Mouse (Mus musculus): ENCODE measurements at regions not wholly inside any gene's neighbourhood (a gene's known extent, or its start where the extent isn't known, plus 50 kb on each side); places are given as distances from the start of the nearest gene placed in this dataset.

GRCm38 (mm10) chrX:144075241-144075640 is 78.3 kb upstream of the A730046J19Rik start:
- no peak for DNase-seq (ENCODE audit: low read depth, low spot score)

DNA sequence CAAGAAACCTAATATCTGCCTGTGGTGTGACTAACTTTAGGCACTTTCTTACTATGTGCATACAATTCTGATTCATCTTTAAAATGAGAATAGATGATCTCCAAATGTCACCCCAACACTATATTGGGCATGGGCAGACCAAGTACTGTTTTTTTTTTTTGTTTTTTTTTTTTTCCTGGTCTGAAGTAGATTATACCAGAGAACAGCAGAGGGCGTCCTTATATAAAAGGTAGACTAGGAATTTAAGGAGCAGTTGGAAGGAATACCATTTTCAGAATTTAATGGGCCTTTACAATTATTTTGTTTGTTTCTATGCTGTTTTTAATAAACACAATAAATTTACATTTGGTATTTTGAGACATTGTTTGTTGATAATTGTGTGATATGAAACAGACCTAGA is 72.3 kb upstream of the A730046J19Rik start:
- DNase-seq (ENCODE audit: low read depth, low spot score): peak; percentile 7

DNA sequence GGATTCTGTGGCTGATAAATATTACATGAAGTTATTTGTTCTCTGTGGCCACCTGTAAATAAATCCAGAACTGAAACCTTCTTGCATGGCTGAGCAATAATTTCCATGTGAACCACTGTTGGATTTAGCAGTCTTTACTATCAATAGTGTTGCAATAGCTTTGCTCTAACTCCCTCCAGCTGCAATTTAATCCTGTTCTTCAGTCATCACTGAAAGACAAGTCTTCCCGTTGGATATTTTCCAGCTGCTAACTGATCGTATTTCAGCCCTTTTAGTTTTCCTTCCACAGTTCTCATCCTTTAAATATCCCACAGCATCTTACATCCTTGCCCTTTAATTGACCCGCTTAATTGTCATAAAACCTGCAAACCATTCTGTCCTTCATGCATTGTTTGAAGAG is 55.3 kb upstream of the A730046J19Rik start:
- DNase-seq (ENCODE audit: low read depth, low spot score): no peak

Data from ZHBTc4 (cell line).